Mouse (Mus musculus): Measurements from ENCODE around the gene Prf1.

- TF ChIP-seq CEBPB (IDR thresholded peaks at IDR 0.05; ENCODE audit: low read depth) (no peak), CTCF (IDR thresholded peaks at IDR 0.05; ENCODE audit: control insufficient read depth, insufficient read depth, insufficient read length) (no peak), USF1 (IDR thresholded peaks at IDR 0.05; ENCODE audit: low read depth) (no peak), MAX (IDR thresholded peaks at IDR 0.05) (no peak), MYOD1 (IDR thresholded peaks at IDR 0.05; ENCODE audit: control insufficient read depth, insufficient read length, low read depth) (no peak)
Observed at GRCm38 (mm10) chr10:61339216-61339615, 41.6 kb downstream of the Prf1 start.
